Mouse (Mus musculus): ENCODE data around the gene Gmds. TPM values are rescaled to one million over a fixed set of nuclear protein-coding genes. Genes with fewer than 3 reads are reported as not detected.

Gene Gmds
- polyA plus RNA-seq, 1 experiment from 2014 or later = 133 TPM

- Histone ChIP-seq H3K4me3 (ENCODE audit: low read depth, low read length) (no peak overlapping the region), H3K27me3 (replicated peaks; ENCODE audit: control insufficient read depth, insufficient read depth, low read length) (no peaks in the 10 kb centered on the region), H3K9ac (ENCODE audit: low read length) (no peak overlapping the region), H3K36me3 (ENCODE audit: control insufficient read depth, insufficient read depth, low read length) (no peaks in the 10 kb centered on the region), H3K4me1 (replicated peaks; ENCODE audit: control insufficient read depth, insufficient read depth, low read length) (no peaks in the 10 kb centered on the region), H3K27ac (ENCODE audit: low read depth) (no peak overlapping the region), H3K9me3 (ENCODE audit: control insufficient read depth, low read length) (no peaks in the 10 kb centered on the region), H3K4me2 (ENCODE audit: low read length) (no peak overlapping the region)
- ATAC-seq (replicated peaks; ENCODE audit: low FRiP score, low TSS enrichment, low read depth) (no peak), DNase-seq (ENCODE audit: low spot score) (no peak)
- 89% methylated on average over 2 of the region's 2 CpGs for WGBS
Measured at GRCm38 (mm10) chr13:32272937-32273496, 65.5 kb downstream of the Gmds start.

- H3K36me3 ChIP-seq (ENCODE audit: control insufficient read depth, insufficient read depth, low read length) = no peaks in the 10 kb centered on the region
- no peaks in the 10 kb centered on the region for H3K27me3 ChIP-seq (replicated peaks; ENCODE audit: control insufficient read depth, insufficient read depth, low read length)
- no peak overlapping the region for H3K27ac ChIP-seq (ENCODE audit: low read depth)
- H3K4me1 ChIP-seq (replicated peaks; ENCODE audit: control insufficient read depth, insufficient read depth, low read length) = no peaks in the 10 kb centered on the region
- DNase-seq (ENCODE audit: low spot score) (no peak), ATAC-seq (replicated peaks; ENCODE audit: low FRiP score, low TSS enrichment, low read depth) (no peak)
- H3K4me3 ChIP-seq (ENCODE audit: low read depth, low read length) = no peak overlapping the region
- 41% methylated on average over 2 of the region's 2 CpGs for WGBS
- H3K9ac ChIP-seq (ENCODE audit: low read length) = no peak overlapping the region
- H3K4me2 ChIP-seq (ENCODE audit: low read length) = no peak overlapping the region
- no peaks in the 10 kb centered on the region for H3K9me3 ChIP-seq (ENCODE audit: control insufficient read depth, low read length)
Measured at GRCm38 (mm10) chr13:32269757-32270156, 68.8 kb downstream of the Gmds start.

- WGBS = 59% methylated on average over 2 of the region's 2 CpGs
- ATAC-seq (replicated peaks; ENCODE audit: low FRiP score, low TSS enrichment, low read depth) = no peak
- no peaks in the 10 kb centered on the region for H3K4me1 ChIP-seq (replicated peaks; ENCODE audit: control insufficient read depth, insufficient read depth, low read length)
- H3K9me3 ChIP-seq (ENCODE audit: control insufficient read depth, low read length) = no peaks in the 10 kb centered on the region
- H3K27ac ChIP-seq (ENCODE audit: low read depth) = no peak overlapping the region
- H3K36me3 ChIP-seq (ENCODE audit: control insufficient read depth, insufficient read depth, low read length) = no peaks in the 10 kb centered on the region
- no peak overlapping the region for H3K4me3 ChIP-seq (ENCODE audit: low read depth, low read length)
- no peak overlapping the region for H3K9ac ChIP-seq (ENCODE audit: low read length)
- H3K4me2 ChIP-seq (ENCODE audit: low read length) = no peak overlapping the region
- H3K27me3 ChIP-seq (replicated peaks; ENCODE audit: control insufficient read depth, insufficient read depth, low read length) = no peaks in the 10 kb centered on the region
- no peak for DNase-seq (ENCODE audit: low spot score)
Measured at GRCm38 (mm10) chr13:32269261-32269660, 69.3 kb downstream of the Gmds start.

GRCm38 (mm10) chr13:32268284-32268683 is 70.3 kb downstream of the Gmds start:
- H3K9ac ChIP-seq (ENCODE audit: low read length) = no peak overlapping the region
- DNase-seq (ENCODE audit: low spot score) (no peak), ATAC-seq (replicated peaks; ENCODE audit: low FRiP score, low TSS enrichment, low read depth) (no peak)
- H3K27me3 ChIP-seq (replicated peaks; ENCODE audit: control insufficient read depth, insufficient read depth, low read length) = no peaks in the 10 kb centered on the region
- H3K27ac ChIP-seq (ENCODE audit: low read depth) = no peak overlapping the region
- H3K4me3 ChIP-seq (ENCODE audit: low read depth, low read length) = no peak overlapping the region
- H3K4me1 ChIP-seq (replicated peaks; ENCODE audit: control insufficient read depth, insufficient read depth, low read length) = no peaks in the 10 kb centered on the region
- no peaks in the 10 kb centered on the region for H3K36me3 ChIP-seq (ENCODE audit: control insufficient read depth, insufficient read depth, low read length)
- no peak overlapping the region for H3K4me2 ChIP-seq (ENCODE audit: low read length)
- no peaks in the 10 kb centered on the region for H3K9me3 ChIP-seq (ENCODE audit: control insufficient read depth, low read length)
- 29% methylated on average over 3 of the region's 3 CpGs for WGBS

GRCm38 (mm10) chr13:32267184-32267775 is 71.3 kb downstream of the Gmds start:
- Histone ChIP-seq H3K9me3 (ENCODE audit: control insufficient read depth, low read length) (no peaks in the 10 kb centered on the region), H3K4me2 (ENCODE audit: low read length) (no peak overlapping the region), H3K36me3 (ENCODE audit: control insufficient read depth, insufficient read depth, low read length) (no peaks in the 10 kb centered on the region), H3K9ac (ENCODE audit: low read length) (no peak overlapping the region), H3K4me1 (replicated peaks; ENCODE audit: control insufficient read depth, insufficient read depth, low read length) (no peaks in the 10 kb centered on the region), H3K27ac (ENCODE audit: low read depth) (no peak overlapping the region), H3K4me3 (ENCODE audit: low read depth, low read length) (no peak overlapping the region), H3K27me3 (replicated peaks; ENCODE audit: control insufficient read depth, insufficient read depth, low read length) (no peaks in the 10 kb centered on the region)
- ATAC-seq (replicated peaks; ENCODE audit: low FRiP score, low TSS enrichment, low read depth) (no peak), DNase-seq (ENCODE audit: low spot score) (no peak)
- WGBS = 25% methylated on average over 2 of the region's 2 CpGs

- WGBS = 29% methylated on average over 3 of the region's 3 CpGs
- ATAC-seq (replicated peaks; ENCODE audit: low FRiP score, low TSS enrichment, low read depth) = no peak
- H3K36me3 ChIP-seq (ENCODE audit: control insufficient read depth, insufficient read depth, low read length) = no peaks in the 10 kb centered on the region
- H3K9me3 ChIP-seq (ENCODE audit: control insufficient read depth, low read length) = no peaks in the 10 kb centered on the region
- no peak overlapping the region for H3K9ac ChIP-seq (ENCODE audit: low read length)
- no peak overlapping the region for H3K27ac ChIP-seq (ENCODE audit: low read depth)
- no peak for DNase-seq (ENCODE audit: low spot score)
- no peaks in the 10 kb centered on the region for H3K4me1 ChIP-seq (replicated peaks; ENCODE audit: control insufficient read depth, insufficient read depth, low read length)
- no peaks in the 10 kb centered on the region for H3K27me3 ChIP-seq (replicated peaks; ENCODE audit: control insufficient read depth, insufficient read depth, low read length)
- no peak overlapping the region for H3K4me3 ChIP-seq (ENCODE audit: low read depth, low read length)
- no peak overlapping the region for H3K4me2 ChIP-seq (ENCODE audit: low read length)
Measured at GRCm38 (mm10) chr13:32266721-32267120, 71.8 kb downstream of the Gmds start.

DNA sequence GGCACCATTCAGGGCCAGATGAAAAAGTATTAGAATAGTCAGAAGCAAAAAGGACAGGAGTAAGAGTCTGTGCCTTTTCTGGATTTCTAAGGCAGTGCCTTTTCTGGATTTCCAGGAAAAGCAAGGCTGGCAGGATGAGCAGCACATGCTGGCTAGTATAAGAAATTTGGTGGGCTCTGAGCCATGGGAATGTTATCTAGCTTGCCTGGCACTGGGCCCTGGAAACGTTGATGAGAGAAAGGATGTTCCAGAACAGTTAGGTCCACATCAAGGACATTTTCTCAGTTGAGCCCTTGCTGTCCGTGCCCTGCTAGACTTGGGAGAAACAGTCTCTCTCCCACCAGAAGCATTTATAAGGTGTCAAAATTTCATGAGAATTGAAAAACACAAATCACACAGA is 82.4 kb downstream of the Gmds start:
- no peaks in the 10 kb centered on the region for H3K36me3 ChIP-seq (ENCODE audit: control insufficient read depth, insufficient read depth, low read length)
- DNase-seq (ENCODE audit: low spot score) = no peak
- H3K4me3 ChIP-seq (ENCODE audit: low read depth, low read length) = no peak overlapping the region
- H3K9ac ChIP-seq (ENCODE audit: low read length) = no peak overlapping the region
- H3K4me2 ChIP-seq (ENCODE audit: low read length) = no peak overlapping the region
- ATAC-seq (replicated peaks; ENCODE audit: low FRiP score, low TSS enrichment, low read depth) = no peak
- no peaks in the 10 kb centered on the region for H3K9me3 ChIP-seq (ENCODE audit: control insufficient read depth, low read length)
- 70% methylated on average over 2 of the region's 2 CpGs for WGBS
- no peaks in the 10 kb centered on the region for H3K27me3 ChIP-seq (replicated peaks; ENCODE audit: control insufficient read depth, insufficient read depth, low read length)
- H3K4me1 ChIP-seq (replicated peaks; ENCODE audit: control insufficient read depth, insufficient read depth, low read length) = no peaks in the 10 kb centered on the region
- H3K27ac ChIP-seq (ENCODE audit: low read depth) = no peak overlapping the region

DNA sequence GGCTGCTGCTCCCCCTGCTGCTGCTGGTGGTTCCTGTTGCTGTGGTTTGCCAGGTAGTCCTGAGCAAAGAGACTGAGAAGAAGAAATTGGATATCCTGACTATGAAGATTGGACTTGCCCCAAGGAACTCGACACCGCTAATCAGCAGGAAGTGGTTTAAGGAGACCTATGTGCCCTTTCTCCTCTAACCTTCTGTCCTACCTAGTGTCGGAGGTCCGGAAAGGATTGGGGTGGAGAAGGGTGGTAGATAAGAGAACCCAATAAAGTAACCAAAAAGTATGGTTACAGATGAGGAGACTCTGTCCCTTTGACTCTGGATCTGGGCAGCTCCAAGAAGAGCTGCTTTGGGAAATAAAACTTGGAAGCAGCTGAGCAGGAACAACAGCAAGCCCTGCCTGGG is 86.3 kb downstream of the Gmds start:
- H3K4me1 ChIP-seq (replicated peaks; ENCODE audit: control insufficient read depth, insufficient read depth, low read length) = no peaks in the 10 kb centered on the region
- H3K9ac ChIP-seq (ENCODE audit: low read length) = no peak overlapping the region
- no peak overlapping the region for H3K4me2 ChIP-seq (ENCODE audit: low read length)
- no peak overlapping the region for H3K4me3 ChIP-seq (ENCODE audit: low read depth, low read length)
- no peaks in the 10 kb centered on the region for H3K9me3 ChIP-seq (ENCODE audit: control insufficient read depth, low read length)
- no peaks in the 10 kb centered on the region for H3K27me3 ChIP-seq (replicated peaks; ENCODE audit: control insufficient read depth, insufficient read depth, low read length)
- no peaks in the 10 kb centered on the region for H3K36me3 ChIP-seq (ENCODE audit: control insufficient read depth, insufficient read depth, low read length)
- WGBS = 60% methylated on average over 4 of the region's 4 CpGs
- DNase-seq (ENCODE audit: low spot score) (no peak), ATAC-seq (replicated peaks; ENCODE audit: low FRiP score, low TSS enrichment, low read depth) (no peak)
- H3K27ac ChIP-seq (ENCODE audit: low read depth) = no peak overlapping the region

DNA sequence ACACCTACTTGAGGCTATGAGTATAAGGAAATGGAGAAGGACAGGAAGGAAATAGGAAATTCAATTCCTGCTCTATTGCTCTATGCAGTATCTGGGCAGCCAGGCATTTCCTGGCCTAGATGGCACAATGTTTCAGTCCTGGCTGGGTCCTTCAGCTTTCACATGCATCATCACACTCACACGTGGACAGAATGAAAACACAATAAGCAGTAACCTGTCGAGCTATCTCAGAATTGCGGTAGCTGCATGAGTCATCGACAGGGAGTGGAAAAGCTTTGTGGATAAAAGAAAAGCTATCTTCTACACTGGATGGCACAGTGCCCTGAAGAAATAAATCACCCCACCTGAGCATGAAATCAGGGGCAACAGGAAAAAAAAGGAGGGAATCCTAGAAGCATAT is 96.3 kb downstream of the Gmds start:
- 62% methylated on average over 4 of the region's 4 CpGs for WGBS
- Histone ChIP-seq H3K36me3 (ENCODE audit: control insufficient read depth, insufficient read depth, low read length) (no peaks in the 10 kb centered on the region), H3K9ac (ENCODE audit: low read length) (no peak overlapping the region), H3K4me1 (replicated peaks; ENCODE audit: control insufficient read depth, insufficient read depth, low read length) (no peaks in the 10 kb centered on the region), H3K27me3 (replicated peaks; ENCODE audit: control insufficient read depth, insufficient read depth, low read length) (no peaks in the 10 kb centered on the region), H3K9me3 (ENCODE audit: control insufficient read depth, low read length) (no peaks in the 10 kb centered on the region), H3K27ac (ENCODE audit: low read depth) (no peak overlapping the region), H3K4me3 (ENCODE audit: low read depth, low read length) (no peak overlapping the region), H3K4me2 (ENCODE audit: low read length) (no peak overlapping the region)
- DNase-seq (ENCODE audit: low spot score) (no peak), ATAC-seq (replicated peaks; ENCODE audit: low FRiP score, low TSS enrichment, low read depth) (no peak)
